Mouse (Mus musculus) kidney, postnatal 36 days (tissue): ENCODE results near the gene Phf19.

Source experiments
- DNase-seq, 2 experiments: peaks; one replicate each; pipeline ENCODE4 v3.0.0; 2021 to 2022; ENCODE audit warnings: mixed read lengths in 2 of 2

Gene Phf19

GRCm38 (mm10) chr2:34913218-34914068, at the start of gene Phf19:
TSS of gene Phf19 (minus strand) at chr2:34914026.
- DNase-seq = peak; percentile 31 to 64

- DNase-seq = peak; percentile 43 to 64
These were observed 49.6 kb upstream of the Phf19 start for GRCm38 (mm10) chr2:34963371-34963956.

- DNase-seq = peak; percentile 30 to 32
These were observed 49.1 kb upstream of the Phf19 start for GRCm38 (mm10) chr2:34962893-34963292.

- no peak for DNase-seq
These were observed 48.4 kb upstream of the Phf19 start for GRCm38 (mm10) chr2:34962211-34962610.

DNA sequence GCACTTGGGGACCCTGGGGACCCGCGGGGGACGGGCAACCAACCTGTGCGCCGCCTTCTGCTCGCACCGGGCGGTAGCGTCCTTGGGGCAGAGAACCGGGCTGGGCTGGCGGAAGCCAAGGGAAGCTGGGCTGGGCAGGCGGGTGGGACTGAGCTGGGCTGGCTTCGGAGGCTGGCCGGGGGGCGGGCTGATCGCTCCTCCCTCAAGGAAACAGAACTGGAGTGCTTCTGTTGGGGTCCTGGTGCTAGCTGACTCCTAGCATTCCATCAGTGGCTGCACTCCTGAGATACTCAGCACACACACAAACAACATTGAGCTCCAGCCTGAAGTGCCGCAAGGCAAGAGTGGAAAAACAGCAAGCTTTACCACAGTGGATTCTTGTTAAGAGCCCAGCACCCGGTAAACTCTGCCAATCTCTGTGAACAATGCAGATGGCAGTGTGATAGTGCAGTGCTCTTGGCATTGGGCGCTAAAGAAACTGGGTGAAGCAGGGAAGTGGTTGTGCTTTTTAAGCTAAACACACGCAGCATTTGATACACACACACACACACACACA, 47.7 kb upstream of the Phf19 start, which contains the start of gene Traf1:
TSS of gene Traf1 (minus strand) at position 292 of the 556 bp plus-strand sequence.
- peak; percentile 65 to 79 for DNase-seq

DNA sequence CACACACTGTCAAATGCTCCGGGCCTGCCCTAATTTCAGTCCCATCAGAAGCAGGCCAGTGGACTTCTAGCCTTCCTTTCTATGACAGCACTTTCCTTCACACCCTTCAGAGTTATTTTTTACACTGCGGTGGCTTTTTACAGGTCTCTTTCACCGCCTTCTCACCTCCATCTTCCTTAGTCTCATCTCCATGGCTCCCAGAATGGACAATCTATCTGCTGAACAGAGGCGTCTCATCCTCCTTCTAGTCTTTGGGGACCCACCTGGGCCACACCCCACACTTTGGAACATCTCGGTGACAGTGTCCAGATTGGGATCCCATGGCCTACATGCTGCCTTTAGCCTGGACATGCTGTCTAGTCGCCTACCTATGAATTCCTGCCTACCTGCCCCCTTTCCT, 47.1 kb upstream of the Phf19 start:
- no peak for DNase-seq

- no peak for DNase-seq
These were observed 46.6 kb upstream of the Phf19 start for GRCm38 (mm10) chr2:34960466-34960865.

- no peak for DNase-seq
These were observed 44.8 kb upstream of the Phf19 start for GRCm38 (mm10) chr2:34958582-34958981.

DNA sequence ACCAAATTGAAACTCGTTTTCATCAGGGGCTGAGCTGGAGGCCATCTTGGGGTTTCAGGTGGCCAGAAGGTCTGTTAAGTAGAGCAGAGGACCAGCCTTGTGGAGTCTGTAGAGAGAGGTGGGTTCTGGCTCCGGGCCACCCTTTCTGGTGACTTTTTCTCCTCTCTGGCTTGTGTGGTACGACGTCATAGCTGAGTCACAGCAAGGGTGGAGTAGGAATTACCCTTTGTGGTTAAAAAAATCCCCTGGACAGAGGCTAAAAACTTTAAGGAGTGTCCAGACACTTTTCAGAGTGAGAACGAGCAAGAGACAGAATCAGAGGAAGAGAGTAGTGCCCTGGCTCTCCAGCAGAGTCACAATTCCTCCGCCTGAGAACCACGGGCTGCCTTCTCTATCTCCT, 44.2 kb upstream of the Phf19 start:
- no peak for DNase-seq

GRCm38 (mm10) chr2:34957405-34957804, 43.6 kb upstream of the Phf19 start:
- DNase-seq = no peak

- DNase-seq = no peak
These were observed 43.1 kb upstream of the Phf19 start for GRCm38 (mm10) chr2:34956941-34957340.

GRCm38 (mm10) chr2:34954344-34954743, 40.5 kb upstream of the Phf19 start:
- DNase-seq = peak in 1 of 2 experiments; percentile 30

DNA sequence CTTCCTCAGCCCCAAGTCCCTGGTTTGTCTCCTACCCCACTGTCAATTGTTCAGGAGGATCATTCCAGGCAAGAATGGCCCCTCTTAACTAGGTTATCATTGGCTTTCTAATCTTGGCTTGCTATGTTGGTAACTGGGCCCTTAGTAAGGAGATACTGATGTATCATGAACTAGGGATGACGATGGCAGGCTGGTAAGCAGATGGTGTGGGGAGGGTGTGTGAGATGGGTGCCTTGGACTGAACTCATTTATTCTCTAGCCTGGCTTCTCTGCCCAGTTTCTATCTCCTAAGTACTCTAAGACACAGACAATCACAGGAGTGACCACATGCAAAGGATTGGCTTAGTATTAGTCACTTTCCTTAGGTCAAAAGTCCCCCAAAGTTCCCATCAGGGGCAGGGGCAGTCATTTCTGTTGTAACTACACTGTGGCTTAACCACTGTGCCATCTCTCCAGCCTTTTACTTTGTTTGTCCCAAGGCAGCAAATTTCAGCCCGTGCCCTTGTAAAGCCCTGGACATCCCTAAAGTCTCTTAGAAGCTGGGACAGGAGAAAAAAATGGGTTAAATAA, 39.8 kb upstream of the Phf19 start:
- DNase-seq = no peak

- no peak for DNase-seq
These were observed 39.2 kb upstream of the Phf19 start for GRCm38 (mm10) chr2:34953018-34953417.

- DNase-seq = no peak
These were observed 37.6 kb upstream of the Phf19 start for GRCm38 (mm10) chr2:34951469-34951868.

DNA sequence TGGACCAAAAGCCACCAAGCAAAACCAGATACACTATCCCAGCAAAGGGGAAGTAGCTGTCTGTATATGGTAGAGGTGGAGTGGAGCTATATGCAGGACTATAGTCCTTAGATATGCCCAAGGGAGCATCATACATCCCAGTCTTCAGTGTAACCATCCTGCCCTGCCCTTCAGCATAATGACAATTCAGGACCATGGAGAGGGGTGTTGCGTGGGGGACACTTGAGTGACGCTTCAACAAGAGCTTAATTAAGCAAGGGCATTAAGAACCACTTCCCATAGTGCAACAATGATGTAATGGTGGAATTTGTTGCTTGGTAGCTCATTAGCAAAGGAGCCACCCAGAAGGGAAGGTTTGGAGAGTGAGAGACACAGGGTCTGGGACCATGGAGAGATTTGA, 34.8 kb upstream of the Phf19 start:
- no peak for DNase-seq

GRCm38 (mm10) chr2:34946046-34946445, 32.2 kb upstream of the Phf19 start:
- DNase-seq = no peak

DNA sequence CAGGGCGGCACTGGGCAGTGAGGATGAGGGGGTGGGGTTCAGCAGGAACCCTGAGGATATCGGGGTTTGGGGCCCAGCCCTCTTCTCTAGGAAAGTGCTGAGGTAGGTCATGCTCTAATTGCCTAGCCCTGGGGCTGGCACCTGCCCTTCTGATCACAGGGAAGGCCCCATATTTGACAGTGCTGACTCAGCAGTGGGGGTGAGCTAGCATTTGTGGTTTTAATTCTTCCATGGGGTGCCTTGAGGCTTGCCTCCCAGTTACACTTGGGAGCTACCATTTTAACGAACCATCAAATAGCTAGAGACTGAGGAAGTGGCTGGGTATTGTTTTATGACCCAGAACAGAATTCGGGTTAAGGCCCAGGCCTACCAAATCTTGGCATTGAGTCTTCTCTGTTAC, 31.8 kb upstream of the Phf19 start:
- DNase-seq = no peak

DNA sequence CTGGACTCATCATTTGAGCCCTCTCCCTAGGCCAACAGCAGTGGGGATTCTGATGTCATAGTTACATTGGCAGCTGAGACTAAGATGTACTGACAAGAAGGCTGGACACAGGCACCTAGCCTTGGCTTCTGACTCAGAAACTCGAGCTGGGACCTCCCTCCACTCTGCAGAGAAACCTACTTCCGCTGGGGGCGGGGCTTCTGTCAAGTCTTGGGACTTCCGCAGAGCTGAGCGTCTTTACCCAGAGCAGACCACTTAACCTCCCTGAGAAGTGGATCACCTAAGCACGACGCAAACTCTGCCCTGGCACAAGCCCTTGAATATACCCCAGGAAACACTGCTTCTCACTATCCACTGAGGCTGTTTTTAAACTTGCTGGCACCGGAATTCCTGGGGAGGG, 30.9 kb upstream of the Phf19 start:
- peak; percentile 44 to 78 for DNase-seq

GRCm38 (mm10) chr2:34943556-34944120, 29.8 kb upstream of the Phf19 start:
- DNase-seq = no peak

GRCm38 (mm10) chr2:34941061-34941675, 27.3 kb upstream of the Phf19 start:
- DNase-seq = no peak

- no peak for DNase-seq
These were observed 26.4 kb upstream of the Phf19 start for GRCm38 (mm10) chr2:34940246-34940645.
